Mouse (Mus musculus) embryo, embryonic 11 days (tissue): ENCODE measurements around the gene Bloc1s3.
"Not testable (repeated sequence)": the region's sequence is repeated elsewhere in the genome, so short reads cannot be mapped to it uniquely, and the experiment has no call there.

ENCODE experiments used
- DNase-seq: peaks from one replicate; pipeline ENCODE4 v3.0.0-alpha.2; 2015

Gene Bloc1s3

GRCm38 (mm10) chr7:19512353-19512752 lies 4.2 kb upstream of the Bloc1s3 start:
- DNase-seq = no peak

GRCm38 (mm10) chr7:19511934-19512333 lies 3.8 kb upstream of the Bloc1s3 start:
- DNase-seq = not testable (repeated sequence)

DNA sequence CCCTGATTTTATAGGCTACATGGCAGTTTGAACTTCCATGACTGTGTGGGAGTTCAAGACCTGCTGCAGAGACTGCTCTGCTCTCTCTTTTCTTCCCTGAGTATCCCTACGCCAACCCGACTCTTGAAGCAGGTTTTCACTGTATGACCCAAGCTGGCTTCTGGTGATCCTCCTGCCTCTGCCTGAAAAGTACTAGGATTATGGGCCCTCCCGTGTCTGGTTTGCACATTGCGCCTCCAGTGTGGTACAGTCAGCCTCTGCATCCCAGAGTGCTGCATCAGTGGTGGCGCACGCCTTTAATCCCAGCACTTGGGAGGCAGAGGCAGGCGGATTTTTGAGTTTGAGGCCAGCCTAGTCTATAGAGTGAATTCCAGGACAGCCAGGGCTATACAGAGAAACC lies 1.6 kb upstream of the Bloc1s3 start:
- no peak for DNase-seq

DNA sequence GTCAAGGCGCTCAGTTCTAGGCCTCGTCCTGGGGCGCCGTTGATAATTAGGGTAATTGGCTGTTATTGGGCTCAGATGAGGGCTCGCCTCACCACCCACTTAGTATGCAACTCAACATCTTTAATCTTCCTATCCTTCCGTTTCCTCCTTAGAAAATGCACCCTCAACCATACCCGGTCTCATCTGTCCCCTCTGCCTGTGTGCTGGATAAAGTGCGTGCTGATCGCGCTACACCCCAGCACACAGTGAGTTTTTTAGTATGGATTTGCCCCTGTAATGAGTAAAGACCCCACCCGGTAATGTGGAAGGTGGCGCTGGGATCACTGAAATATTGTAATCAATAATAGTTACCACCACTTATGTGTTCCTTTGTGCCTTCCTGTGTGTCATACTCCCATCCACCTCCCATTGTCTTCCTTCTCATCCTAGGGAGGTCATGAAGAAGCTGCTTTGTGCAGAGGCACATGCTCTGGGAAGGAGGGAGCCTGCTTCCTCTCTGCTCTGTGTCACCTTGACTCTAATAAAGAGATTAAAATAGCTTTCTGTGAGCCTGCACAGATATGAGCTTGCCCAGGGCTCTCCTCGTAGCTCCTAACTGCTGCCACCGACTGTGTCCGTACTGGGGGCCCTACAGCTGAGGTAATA lies 879 bp upstream of the Bloc1s3 start:
- DNase-seq = peak; percentile 19

GRCm38 (mm10) chr7:19507612-19507981 lies 570 bp downstream of the Bloc1s3 start:
- DNase-seq = no peak

- DNase-seq = peak; percentile 88
Measured at GRCm38 (mm10) chr7:19506969-19507611, 1.1 kb downstream of the Bloc1s3 start.

DNA sequence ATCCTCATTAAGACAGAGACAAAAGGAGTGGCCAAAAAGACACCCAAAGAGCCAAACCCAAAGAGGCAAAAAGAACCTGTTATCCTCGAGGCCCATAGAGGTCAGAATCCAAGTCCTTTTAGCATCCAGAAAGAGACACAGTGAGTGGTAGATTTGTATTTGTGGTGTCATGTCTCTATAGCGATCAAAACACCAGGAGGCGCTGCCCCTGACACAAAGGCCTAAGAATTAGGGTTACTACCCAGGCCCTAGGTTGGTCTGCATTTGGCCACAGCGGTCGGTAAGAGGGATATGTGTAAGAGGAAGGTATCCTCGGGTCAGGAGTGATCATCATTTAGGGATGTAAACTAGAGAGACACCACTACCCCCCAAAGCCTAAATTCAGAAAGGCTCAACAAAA lies 1.8 kb downstream of the Bloc1s3 start:
- peak; percentile 55 for DNase-seq

GRCm38 (mm10) chr7:19503481-19504068 lies 4.6 kb downstream of the Bloc1s3 start:
- peak; percentile 59 for DNase-seq

DNA sequence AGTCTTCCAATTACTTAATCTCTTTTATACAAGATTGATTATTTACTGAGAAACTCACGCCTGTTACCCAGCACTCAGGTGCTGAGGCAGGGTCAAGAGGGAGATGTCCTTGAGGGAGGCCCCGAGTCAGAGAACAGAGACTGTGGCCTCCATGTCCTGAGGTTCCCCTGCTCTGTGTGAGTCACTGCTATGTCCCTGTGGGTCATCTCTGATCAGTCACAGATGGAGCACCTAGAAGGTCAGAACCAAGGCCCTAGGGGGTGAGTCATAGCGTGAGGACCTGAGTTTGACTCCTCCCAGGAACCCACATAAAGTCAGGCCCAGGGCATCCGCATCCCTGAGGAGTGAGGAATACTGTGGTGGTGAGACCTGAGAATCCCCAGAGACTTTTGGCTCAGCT lies 6.5 kb downstream of the Bloc1s3 start:
- no peak for DNase-seq

- no peak for DNase-seq
Measured at GRCm38 (mm10) chr7:19500420-19501363, 7.5 kb downstream of the Bloc1s3 start.

DNA sequence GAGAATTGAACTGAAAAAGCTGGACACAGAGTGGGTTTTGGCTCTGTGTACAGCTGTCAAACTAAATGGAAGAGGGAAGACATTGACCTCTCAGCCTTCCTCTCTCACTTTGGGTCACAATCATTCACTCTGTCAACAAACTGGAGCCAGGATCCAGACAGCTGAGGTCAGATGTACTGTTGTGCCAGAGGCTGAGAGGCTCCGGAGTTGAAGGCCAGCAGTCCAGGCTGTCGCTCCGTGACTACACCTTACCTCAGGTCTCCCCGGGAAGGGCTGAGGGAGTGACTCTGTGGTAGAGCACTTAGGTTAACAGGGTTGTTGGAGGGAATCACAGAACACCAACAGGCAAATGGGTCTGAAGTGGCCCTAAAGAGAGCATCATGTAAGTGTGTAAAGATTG lies 9.8 kb downstream of the Bloc1s3 start:
- no peak for DNase-seq

DNA sequence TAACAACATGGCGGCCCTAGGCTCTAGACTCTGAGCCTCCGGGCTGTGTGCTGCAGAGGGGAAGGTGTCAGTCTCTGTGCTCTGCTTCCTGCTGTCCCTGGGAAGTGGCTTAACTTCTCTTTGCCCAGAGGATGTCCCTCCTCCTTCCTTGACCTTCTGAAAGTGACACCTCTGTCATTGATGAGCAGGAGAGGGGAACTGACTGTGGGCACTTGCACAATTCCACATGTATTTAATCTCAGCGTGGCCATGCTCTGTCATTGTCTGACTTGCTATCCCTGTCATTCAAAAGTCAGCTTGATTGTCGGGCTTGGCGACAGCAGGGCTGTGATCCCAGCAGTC lies 12.0 kb downstream of the Bloc1s3 start:
- DNase-seq = no peak

GRCm38 (mm10) chr7:19495521-19496213 lies 12.5 kb downstream of the Bloc1s3 start:
- DNase-seq = peak; percentile 30

DNA sequence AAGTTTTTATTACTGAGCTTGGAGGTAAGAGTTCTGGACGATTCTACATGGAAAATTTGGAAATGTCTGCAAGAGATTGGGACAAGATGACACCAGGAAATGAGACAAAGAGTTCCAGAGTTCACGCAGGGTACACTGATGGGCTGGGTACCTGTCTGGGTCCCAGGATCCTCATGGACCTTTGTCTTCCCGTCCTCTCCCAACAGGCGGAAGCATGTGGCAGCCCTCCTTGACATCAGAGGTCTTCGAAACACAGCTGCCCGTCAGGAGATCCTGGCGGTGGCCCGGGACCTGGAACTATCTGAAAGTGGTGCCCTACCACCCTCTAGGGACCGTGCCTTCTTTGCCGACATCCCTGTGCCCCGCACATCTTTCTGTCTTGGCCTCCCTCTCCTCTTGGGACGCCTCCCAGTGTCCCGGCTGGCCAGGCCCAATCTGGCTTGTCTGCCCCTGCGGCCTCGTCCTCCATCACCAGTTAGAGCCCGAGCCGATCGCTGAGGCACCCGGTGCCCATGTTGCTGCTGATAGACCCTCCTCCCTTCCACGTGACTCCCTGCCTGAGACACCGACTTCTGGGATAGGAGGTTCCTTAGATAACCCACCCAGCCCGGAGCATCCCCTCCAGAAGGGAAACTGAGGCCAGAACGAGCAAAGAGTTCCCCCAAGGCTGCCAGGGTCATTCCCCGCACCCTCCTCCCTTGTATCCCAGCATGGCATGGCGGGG lies 13.3 kb downstream of the Bloc1s3 start:
- no peak for DNase-seq

- DNase-seq = peak; percentile 56
Measured at GRCm38 (mm10) chr7:19491731-19492130, 16.4 kb downstream of the Bloc1s3 start.

DNA sequence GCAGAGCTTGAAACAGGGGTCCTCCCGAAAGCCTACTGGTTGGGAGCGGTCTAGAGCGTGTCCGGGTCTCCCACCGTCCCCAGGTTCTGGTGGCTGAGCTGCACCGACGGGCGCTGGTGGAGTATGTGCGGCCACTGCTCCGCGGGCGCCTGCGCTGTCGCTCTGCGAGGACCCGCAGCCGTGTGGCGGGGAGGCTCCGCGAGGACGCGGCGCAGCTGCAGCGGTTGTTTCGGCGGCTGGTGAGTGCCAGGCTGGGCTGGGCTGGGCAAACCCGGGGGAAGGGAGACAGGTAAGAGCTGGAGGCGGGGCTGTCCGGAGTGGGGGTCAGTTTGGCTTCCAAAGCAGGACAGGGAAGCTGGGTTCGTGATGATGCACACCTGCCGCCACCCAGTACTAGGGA lies 18.6 kb downstream of the Bloc1s3 start:
- peak; percentile 47 for DNase-seq

GRCm38 (mm10) chr7:19486549-19486948 lies 21.6 kb downstream of the Bloc1s3 start:
- no peak for DNase-seq

GRCm38 (mm10) chr7:19485488-19485887 lies 22.7 kb downstream of the Bloc1s3 start:
- DNase-seq = no peak

DNA sequence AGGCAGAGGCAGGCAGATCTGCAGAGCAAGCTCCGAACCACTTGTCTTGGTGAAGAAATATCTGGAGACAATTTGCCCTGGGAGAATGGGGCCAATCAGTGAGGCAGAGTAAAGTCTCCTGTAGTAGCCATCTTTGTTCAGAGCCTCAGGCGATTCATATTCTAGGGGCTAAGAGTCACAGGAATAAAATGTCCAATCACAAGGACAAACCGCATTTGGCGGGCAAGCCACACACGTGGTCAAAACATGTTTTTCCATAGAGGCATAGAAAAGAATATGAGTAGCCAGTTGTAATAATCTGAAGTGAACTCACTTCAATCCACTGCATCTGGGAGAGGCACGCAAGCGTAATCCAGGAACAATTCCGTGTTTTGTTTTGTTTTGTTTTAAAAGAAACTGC lies 24.9 kb downstream of the Bloc1s3 start:
- DNase-seq = no peak

DNA sequence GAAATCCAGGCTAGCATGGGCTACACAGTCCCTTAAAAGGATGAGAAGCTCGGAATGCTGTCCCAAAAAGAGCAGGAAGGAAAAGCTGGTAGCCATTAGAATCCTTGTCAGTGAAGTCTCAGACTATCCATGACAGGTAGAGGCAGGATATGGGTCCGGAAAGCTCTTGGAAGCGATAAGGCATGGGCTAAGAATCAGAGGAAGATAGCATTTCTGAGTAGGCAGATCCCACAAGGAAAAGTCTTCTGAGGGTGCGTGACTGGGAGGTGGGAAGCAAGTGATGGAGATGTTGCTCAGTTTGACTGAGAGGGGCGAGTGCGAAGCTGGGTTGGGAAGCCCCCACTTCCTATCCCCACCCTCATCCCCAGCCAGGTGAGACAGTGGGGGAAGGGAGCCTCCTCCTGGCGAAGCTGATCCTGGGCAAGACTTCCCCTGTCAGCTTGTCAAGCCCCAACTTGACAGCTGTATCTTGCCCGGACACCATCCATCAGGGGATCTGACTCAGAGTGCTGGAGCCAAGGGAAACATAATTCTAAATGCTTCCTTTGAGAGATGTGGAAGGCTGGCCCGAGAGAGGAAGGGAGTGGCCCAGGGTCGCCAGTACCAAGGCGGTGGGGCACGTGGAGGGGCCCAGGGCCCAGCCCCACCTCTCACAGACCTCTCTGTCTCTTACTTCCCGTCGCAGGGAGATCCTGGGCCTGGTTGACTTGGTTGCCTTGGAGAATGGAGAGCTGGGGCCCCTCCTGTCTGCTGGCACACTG lies 30.4 kb downstream of the Bloc1s3 start:
- DNase-seq = no peak

DNA sequence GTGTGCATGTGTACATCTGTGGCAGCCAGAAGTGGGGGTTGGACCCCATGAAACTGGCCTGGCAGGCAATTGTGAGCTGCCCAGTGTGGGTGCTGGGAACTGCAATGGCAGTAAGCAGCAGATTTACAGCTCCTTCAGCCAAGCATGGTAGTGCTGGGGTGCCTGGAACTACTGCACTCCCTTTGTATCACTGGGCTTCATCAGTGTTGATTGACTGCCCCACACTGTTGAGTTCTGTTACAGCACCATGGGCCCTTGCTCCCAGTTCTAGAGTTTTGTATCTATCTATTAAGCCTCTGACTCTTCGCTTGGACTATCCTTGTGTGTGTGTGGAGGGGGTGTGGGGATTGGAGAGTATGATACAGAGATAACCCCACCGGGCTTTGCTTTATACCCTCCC lies 31.1 kb downstream of the Bloc1s3 start:
- no peak for DNase-seq
